Mouse (Mus musculus) MEL (cell line): ENCODE measurements at regions not wholly inside any gene's neighbourhood (a gene's known extent, or its start where the extent isn't known, plus 50 kb on each side); places are given as distances from the start of the nearest gene placed in this dataset.
"Not testable (repeated sequence)": the region's sequence is repeated elsewhere in the genome, so short reads cannot be mapped to it uniquely, and the experiment has no call there.

ENCODE experiments used
- CTCF ChIP-seq, 3 experiments: IDR thresholded peaks in 2 of 3; conservative IDR thresholded peaks in 1 of 3; 2 replicates each; pipeline ENCODE4 v1.5.1; 2011 to 2012; ENCODE audit warnings: low read length in 3 of 3, low read depth in 2 of 3, mild to moderate bottlenecking in 2 of 3, improper control_type of control experiment in 1 of 3, inconsistent platforms in 1 of 3, mixed read lengths in 1 of 3, moderate library complexity in 1 of 3; ENCODE audit not compliant: control insufficient read depth in 1 of 3, insufficient read depth in 1 of 3, poor library complexity in 1 of 3, severe bottlenecking in 1 of 3
- GATA1 ChIP-seq: IDR thresholded peaks from 2 replicates; pipeline ENCODE4 v1.6.1; 2011; ENCODE audit warnings: low read depth, low read length, improper control_type of control experiment
- HCFC1 ChIP-seq: IDR thresholded peaks from 2 replicates; pipeline ENCODE4 v1.6.1; 2012; ENCODE audit warnings: low read depth, mild to moderate bottlenecking, inconsistent platforms, low read length, improper control_type of control experiment, moderate library complexity
- JUND ChIP-seq: IDR thresholded peaks from 2 replicates; pipeline ENCODE4 v1.6.1; 2011; ENCODE audit warnings: low read depth, mild to moderate bottlenecking, improper control_type of control experiment, low read length
- MAFK ChIP-seq: IDR thresholded peaks from 2 replicates; pipeline ENCODE4 v1.6.1; 2011; ENCODE audit warnings: low read depth, mild to moderate bottlenecking, low read length, improper control_type of control experiment, borderline replicate concordance
- MAX ChIP-seq: IDR thresholded peaks from 2 replicates; pipeline ENCODE4 v1.6.1; 2011; ENCODE audit warnings: low read length, improper control_type of control experiment
- MXI1 ChIP-seq: IDR thresholded peaks from 2 replicates; pipeline ENCODE4 v1.6.1; 2011; ENCODE audit warnings: mild to moderate bottlenecking, low read depth, low read length, improper control_type of control experiment
- POLR2A ChIP-seq, 2 experiments: IDR thresholded peaks; 2 replicates each; pipeline ENCODE4 v1.6.1; 2011 to 2012; ENCODE audit warnings: low read length in 2 of 2, mild to moderate bottlenecking in 2 of 2, control low read depth in 1 of 2, improper control_type of control experiment in 1 of 2, low read depth in 1 of 2, moderate library complexity in 1 of 2; ENCODE audit not compliant: control insufficient read depth in 1 of 2, insufficient read depth in 1 of 2, poor library complexity in 1 of 2
- POLR2AphosphoS5 ChIP-seq: IDR thresholded peaks from 2 replicates; pipeline ENCODE4 v1.6.1; 2012; ENCODE audit warnings: low read depth, borderline replicate concordance, mild to moderate bottlenecking, inconsistent platforms, low read length, moderate library complexity, mixed read lengths
- TCF12 ChIP-seq: IDR thresholded peaks from 2 replicates; pipeline ENCODE4 v1.6.1; 2014; ENCODE audit warnings: low read depth, mild to moderate bottlenecking, inconsistent platforms, low read length, improper control_type of control experiment, moderate library complexity
- USF1 ChIP-seq: IDR thresholded peaks from 2 replicates; pipeline ENCODE4 v1.6.1; 2014; ENCODE audit warnings: low read depth, mild to moderate bottlenecking, inconsistent platforms, low read length, improper control_type of control experiment, moderate library complexity

DNA sequence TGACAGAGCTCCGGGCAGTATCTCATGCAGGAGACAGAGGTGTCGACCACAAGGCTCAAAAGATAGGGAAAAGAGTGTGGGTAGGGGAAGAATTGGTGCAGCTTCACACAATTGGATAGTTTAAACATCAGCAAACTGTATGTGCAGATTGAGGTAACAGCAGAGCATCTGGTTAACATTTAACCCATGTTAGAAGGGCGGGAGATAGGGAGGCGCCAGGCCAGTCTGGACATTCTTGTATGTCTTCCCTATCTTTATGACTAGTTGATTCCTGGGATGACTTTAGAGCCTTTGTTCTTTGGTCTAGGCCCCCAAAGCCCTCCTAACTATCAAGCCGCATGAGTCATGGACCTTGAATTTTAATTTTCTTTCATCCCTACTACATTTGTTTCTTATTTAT, 587.6 kb upstream of the Grid2 start:
- TF ChIP-seq MAX; HCFC1; POLR2AphosphoS5; GATA1; CTCF (IDR thresholded peaks at IDR 0.05 in 2 of 3, conservative IDR thresholded peaks at IDR 0.05 in 1 of 3; ENCODE audit: control insufficient read depth in 1 of 3, insufficient read depth in 1 of 3, low read depth in 2 of 3, low read length in 3 of 3, poor library complexity in 1 of 3, severe bottlenecking in 1 of 3); JUND; MXI1; POLR2A (IDR thresholded peaks at IDR 0.05; ENCODE audit: control insufficient read depth in 1 of 2, insufficient read depth in 1 of 2, low read depth in 1 of 2, low read length in 2 of 2, poor library complexity in 1 of 2); TCF12; MAFK; USF1: not testable (repeated sequence)
